Mouse (Mus musculus) testis, adult 2 months (tissue): ENCODE measurements around the gene Lin52.

Experiments used
- CTCF ChIP-seq: fragments of 200-500 bp; IDR thresholded peaks from 2 replicates; pipeline ENCODE4 v1.5.1; 2012; ENCODE audit warnings: low read depth, mild to moderate bottlenecking, inconsistent platforms, low read length, moderate library complexity; ENCODE audit not compliant: control insufficient read depth, insufficient read depth, insufficient replicate concordance
- POLR2A ChIP-seq: fragments of 200-500 bp; IDR thresholded peaks from 2 replicates; pipeline ENCODE4 v1.6.1; 2012; ENCODE audit warnings: low read depth, mild to moderate bottlenecking, inconsistent platforms, low read length, moderate library complexity; ENCODE audit not compliant: control insufficient read depth

- TF ChIP-seq CTCF (no peak), POLR2A (no peak)
Measured at GRCm38 (mm10) chr12:84569336-84569970, 118.2 kb downstream of the Lin52 start, which contains the start of gene Vsx2.
